Mouse (Mus musculus) induced T-regulatory cell, adult 2 months (primary cell): ENCODE data around the gene Dock6.

Source experiments
- DNase-seq: peaks from one replicate; pipeline ENCODE4 v3.0.0-alpha.2; 2012; ENCODE audit warnings: low read depth

The Dock6 gene

DNA sequence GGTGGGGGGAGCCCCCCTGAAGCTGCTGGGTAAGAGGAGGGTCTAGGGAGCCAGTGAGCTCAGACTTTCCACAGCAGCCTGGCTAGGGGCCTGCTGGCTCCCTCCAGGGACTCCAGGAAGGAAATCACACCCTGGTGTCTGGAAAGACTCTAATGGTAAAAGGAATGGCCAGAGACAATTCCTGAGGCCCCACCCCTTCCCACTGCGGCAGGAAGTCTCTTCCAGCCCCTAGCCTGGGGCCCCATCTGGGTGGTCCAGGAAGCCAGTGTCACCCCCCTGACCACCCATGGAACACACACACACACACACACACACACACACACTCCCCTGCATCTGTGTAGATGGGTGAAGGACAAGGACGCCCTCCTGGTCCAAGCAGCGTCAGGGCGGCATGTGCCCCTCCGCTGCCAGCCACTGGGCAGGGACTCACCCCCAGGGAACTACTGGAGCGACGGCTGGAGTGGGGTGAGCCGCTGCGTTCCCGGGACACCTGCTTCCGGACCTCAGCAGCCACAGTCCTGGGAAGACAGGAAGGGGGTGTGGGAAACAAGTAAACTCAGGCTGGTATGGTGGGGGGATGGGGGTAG is 5.6 kb downstream of the Dock6 start:
- DNase-seq = no peak

DNA sequence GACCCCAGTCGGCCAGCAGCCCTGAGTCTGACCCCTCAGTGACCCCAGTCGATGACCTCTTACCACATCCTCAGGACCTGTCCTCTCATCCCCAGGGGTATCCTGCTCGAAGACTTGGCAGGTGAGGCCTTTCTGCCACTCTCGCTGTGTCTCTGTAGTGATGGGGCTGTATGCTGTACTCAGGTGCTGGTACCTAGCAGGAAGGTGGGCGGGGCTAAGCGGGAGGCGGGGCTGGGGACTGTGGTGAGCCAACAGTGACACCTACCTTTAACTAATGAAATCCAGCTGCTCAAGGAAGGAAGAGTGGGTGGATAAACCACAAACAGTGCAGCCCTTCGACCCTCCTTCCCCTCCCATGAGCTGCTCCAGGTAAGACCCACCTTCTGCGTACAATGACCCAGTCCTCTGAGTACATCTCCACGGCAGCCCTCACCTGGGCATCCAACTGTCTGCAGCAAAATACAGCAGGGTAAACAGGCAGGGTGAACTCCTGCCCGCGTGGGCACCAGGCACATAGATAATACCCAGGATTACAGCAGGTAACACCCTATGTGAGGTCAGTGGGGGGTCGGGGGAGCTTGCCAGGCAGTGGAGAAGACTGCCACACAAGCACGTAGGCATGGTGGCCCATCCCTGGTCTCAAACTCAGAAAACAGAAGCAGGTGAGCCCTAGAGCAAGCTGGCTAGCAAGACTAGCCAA is 6.9 kb downstream of the Dock6 start:
- peak; percentile 46 for DNase-seq

DNA sequence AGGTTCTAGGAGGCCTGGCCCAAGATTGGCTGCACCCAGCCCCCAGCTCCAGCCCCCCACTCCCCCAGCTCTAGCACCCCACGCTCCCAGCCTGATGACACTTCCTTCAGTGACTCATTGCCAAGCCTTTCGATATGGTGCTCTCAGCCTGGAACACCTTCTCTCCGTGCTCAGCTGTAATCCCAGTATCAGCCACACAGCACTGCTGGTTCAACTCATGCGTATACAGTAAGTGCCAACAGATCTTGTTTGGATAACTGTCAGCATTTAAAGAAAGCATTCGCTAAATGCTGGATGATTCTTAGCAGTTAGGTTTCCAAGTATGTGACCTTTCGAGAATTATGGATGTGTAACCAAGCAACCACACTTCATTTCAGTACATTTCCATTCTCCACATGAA is 9.3 kb downstream of the Dock6 start:
- no peak for DNase-seq

DNA sequence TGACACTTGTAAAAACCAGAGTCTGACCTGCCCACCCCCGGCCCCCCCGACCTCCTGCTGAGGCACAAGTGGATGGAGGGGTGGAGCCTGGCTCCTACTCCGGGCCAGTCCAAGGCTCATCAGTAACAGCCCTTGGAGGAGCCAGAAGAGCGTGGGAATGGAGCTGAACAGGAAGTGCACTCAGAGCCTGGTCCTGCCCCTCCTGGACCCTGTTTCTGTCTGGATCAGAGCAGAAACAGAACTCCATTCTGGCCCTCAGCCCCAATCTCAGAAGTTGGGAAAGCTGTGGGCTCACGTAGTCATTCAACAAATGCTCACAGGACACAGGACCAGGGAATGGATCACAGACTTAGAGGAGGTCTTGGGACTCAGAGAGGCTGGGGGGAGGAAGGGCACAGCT is 10.0 kb downstream of the Dock6 start:
- DNase-seq = no peak

DNA sequence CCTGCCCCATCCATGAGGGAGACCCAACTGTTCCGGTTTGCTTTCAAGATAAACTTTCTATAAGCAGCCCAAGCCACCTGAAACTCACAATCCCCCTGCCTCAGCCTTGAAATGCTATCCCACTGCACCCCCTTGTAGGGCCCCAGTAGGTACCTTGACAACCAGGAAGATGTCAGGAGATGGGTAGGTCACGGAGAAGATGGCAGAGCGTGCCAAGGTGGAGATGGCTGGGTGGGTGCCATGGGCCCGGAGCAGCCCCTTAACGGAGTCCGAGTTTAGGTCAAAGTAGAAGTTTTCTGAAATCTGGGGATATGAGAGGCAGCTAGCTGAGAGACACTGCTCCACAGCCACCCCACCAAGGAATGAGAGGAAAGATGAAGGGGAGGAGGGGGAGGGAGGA is 11.1 kb downstream of the Dock6 start:
- no peak for DNase-seq

DNA sequence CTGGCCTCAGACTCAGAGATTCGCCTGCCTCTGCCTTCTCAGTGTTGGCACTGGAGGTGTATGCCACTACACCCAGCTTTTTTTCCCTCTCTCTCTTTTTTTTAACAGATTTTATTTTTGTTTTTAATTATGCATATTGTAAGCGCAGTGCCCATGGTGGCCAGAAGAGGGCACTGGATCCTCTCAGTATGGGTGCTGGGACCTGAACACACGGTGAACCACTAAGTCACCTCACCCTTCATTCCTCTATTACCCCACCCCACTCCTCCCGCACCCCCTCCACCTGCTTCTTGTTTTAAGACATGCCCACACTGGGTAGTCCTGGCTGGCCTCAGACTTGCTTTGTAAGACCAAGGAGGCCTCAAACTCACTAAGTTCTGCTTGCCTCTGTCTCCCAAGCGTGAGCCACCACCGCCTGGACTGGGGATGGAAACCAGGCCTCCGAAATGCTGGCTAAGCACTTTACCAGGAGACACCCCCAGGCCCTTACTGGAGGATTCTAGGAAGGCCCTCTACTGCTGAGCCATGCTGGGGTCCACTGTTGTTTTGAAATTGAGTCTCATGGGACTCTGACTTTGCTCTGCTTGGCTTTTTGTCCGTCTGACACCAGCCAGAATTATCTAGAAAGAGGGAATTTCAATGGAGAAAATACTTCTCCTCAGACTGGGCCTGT is 12.2 kb downstream of the Dock6 start:
- DNase-seq = peak; percentile 66

DNA sequence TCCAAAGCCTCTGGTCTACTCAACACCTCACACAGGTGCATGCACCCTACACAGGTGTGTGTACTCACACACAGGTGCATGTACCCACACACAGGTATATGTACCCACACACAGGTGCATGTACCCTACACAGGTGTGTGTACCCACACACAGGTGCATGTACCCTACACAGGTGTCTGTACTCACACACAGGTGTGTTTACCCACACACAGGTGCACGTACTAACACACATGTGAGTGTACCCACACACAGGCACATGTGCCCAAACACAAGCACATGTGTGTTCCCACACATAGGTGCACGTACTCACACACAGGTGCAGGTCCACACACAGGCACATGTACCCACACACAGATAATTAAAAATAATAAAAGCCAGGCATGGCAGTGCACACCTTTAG is 14.7 kb downstream of the Dock6 start:
- no peak for DNase-seq

DNA sequence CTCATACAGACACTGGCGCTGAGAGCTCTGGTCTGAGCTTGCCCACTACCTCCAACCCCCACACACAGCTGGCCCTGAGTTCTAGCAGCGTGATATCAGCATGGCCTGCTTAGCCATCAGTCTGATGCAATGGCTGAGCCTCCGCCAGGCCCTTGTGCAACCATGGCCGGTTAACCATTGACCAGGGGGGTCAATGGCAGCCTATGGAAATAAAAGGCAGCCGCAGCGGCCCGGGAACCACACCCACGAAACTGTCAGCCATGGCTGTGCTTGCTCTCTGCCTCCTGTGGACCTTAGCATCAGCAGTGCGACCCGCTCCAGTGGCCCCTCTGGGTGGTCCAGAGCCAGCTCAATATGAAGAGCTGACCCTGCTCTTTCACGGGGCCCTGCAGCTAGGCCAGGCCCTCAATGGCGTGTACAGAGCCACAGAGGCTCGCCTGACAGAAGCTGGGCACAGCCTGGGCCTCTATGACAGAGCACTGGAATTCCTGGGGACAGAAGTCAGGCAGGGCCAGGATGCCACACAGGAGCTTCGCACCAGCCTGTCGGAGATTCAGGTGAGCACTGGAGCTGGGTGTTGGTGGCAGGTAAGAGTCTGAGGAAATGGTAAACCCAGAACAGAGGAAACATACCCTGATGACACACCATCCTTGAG is 17.1 kb downstream of the Dock6 start, which contains the start of gene Angptl8:
Gene Angptl8 (plus strand): TSS at position 253 of the 655 bp plus-strand sequence.
- no peak for DNase-seq

DNA sequence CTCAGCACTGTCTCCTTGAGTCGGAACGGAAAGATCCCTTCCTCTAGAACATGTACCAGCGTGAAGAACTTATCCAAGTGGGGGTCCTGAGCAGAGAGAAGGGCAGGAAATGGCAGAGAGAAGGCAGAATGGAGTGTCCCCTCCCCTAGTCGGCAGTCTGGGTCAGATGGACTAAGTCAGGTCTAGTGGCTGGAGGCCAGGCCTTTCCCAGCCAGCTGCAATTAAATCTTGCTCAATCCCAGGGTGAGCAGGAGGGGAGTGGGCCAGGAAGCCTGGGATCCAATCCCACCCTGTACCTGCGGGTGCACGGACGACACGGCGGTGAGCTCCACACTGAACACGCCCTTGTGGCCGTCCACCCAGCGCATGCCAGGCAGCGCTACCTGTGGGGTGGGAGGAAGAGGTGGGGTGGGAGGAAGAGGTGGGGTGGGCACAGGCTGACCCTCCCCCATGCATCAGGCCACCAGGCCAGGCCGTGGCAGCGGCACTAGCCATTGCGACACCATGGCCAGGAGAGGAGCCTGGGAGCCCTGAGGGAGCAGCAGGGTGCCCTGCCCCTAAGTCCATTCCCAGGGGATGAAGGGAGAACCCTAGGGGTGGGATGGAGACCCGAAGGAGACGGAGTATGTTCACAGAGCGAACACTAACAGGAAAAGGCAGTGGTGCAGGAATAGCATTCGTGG is 20.7 kb downstream of the Dock6 start:
- DNase-seq = no peak

DNA sequence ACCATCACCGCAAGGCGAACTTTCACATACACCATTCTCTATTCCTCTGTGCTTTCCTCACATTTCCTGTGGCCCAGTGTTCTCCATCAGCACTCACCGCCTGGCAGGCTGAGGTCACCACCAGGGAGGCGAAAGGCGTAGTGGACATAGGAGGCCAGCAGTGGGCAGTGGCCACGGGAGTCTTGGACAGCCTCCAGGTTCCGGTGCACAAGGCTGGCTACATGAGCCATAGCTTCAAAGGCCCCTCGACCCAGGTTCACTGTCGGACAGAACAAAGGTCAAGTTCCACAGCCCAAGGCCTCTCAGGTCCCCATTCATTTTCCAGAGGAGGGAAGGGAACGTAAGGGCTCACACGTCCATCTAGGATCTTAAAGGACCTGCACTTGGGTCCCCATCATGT is 21.5 kb downstream of the Dock6 start:
- DNase-seq = no peak

DNA sequence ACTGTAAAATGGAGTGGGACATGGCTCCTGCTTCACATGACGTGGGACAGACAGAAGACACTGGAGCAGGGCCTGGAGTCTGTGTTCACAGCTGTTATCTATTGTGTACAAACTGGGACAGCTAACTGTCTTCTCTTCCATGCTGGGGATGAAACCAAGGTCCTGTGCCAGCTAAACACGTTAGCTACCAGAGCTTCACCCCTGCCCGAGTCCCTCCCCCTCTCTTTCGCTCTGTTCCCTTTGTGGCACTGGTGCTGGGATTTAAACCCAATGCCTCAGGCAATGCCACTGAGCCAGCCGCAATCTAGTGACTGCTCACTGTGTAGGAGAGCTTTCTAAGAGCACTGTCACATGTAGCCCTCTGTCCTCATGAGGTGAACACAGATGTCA is 22.0 kb downstream of the Dock6 start:
- DNase-seq = no peak

DNA sequence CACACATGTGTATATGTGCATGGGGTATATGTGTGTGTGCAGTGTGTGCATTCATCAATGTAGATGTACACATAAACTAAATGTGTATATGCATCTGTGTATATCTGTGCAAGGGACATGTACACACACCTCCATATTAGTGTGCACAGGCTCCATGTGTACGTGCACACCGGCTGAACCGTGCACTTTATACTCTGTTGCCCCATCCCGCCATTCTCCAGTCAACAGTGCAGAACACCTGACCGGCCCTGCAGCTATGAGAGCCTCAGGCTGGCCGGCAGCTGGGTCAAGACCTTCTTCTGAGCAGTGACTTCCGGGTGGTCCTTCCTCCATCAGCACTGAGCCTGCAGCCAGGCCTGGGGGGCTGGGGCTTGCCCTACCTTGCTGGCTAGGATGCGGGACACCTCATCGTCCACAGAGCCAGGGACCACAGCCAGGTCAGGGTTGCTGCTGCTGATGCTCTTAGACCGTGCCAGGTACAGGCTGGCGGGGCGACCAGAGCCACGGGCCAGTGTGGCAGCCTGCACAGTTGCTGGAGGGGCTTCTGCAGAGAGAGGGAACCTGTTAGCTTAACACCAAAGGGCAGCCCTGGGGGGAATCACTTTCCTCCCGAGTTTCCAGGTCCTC is 22.5 kb downstream of the Dock6 start:
- DNase-seq = no peak

DNA sequence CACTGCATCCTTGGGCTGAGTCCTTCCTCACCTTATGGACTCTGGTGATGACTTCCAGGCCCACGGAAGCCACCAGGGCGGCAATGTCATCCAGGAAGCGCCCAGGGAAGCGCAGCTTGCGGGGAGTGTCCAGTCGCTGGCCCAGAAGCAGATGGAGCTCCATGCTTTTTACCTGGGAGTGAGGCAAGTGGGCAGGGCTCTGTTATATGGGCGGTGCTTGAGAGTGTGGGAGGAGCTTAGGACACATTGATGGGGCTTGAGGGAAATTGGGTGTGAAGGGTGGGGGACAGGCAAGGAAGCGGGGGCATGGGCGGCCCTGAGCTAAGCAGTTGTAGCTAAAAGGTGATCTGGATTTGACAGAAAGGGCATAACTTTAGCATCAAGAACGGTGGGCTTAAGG is 28.1 kb downstream of the Dock6 start:
- no peak for DNase-seq

DNA sequence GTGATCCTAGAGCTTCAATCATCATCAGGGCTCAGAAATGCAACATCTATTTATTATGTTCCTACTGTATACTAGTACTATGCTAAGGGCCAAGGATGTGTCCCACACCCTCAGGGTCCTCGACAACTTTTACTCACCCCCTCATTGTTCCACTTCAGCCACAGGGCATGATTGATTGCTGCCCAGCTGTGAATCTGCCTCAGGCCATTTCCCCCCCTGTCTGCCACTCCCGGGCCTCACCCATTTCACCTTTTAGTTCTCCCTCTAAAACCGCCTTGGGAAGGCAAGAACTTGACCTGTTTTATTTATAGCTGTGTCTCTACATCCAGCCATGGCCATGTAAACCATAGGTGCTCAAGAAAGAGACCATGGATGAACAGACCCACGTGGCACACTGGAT is 28.5 kb downstream of the Dock6 start:
- no peak for DNase-seq

DNA sequence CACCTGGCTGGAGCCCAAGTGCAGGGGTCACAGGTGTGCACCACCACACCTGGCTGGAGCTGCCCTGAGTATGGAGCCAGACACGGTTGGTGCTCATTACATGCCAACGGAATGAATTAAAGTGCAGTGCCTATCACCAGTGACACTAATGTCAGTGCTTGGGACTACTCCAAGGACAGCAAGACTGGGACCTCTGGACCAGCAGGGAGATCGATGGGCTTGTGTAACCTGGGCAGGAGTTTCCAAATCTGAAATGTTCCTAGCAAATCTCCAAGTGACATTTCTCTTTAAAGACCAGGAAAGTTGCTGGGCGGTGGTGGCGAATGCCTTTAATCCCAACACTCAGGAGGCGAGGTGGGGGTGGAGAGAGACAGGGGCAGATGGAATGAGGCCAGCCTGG is 29.7 kb downstream of the Dock6 start:
- no peak for DNase-seq

DNA sequence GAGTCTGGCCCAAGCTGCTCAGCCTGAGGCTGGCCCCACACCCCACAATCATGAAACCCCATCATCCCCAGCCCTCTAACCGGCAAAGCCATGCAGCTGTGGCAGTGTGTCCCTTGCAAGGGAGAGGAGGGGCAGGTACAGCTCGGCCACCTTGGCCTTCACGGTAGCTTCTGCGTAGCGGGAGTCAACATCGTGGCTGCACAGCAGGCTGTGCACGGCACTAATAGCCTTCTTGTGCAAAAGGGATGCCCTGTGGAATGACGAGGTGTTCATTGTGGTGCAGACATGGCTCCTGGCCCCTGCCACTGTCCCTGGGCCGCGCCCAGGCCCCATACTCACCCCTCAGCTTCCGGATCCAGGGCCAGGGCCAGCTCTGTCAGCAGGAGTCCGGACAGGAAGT is 32.3 kb downstream of the Dock6 start:
- DNase-seq = no peak

DNA sequence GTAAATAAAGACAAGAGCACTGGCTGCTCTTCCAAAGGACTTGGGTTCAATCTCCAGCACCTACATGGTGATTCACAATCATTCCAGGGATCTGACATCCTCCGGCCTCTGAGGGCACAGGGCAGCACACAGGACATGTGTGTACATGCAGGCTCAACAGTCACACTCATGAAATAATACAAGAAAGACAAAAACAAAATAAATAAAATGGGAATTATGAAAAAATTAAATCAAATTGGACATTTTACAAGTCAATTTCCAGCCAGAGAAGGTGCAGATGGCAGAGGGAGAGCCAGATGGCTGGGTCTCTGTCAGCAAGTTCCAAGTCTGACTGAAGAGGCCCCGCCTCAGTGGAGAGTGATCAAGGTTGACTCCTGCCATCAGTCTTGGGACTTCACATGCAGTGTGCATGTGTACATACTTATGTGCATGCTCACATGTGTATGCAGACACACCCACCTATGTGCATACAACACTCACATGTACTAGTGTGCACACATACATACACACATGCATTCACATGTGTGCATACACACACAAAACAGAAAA is 33.2 kb downstream of the Dock6 start:
- DNase-seq = no peak

DNA sequence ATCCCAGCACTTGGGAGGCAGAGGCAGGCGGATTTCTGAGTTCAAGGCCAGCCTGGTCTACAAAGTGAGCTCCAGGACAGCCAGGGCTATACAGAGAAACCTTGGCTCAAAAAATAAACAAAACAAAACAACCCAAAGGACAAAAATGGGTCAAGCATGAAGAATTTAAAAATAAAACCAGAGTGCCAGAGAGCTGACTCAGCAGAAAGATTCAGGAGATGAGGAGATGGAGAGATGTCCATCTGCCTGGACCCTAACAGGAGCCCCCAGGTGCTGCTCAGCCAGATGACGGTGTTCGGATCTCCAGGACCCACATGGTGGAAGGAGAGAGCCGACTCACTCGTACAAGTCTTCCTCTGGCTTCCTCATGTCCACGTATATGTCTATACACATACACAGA is 33.9 kb downstream of the Dock6 start:
- no peak for DNase-seq

DNA sequence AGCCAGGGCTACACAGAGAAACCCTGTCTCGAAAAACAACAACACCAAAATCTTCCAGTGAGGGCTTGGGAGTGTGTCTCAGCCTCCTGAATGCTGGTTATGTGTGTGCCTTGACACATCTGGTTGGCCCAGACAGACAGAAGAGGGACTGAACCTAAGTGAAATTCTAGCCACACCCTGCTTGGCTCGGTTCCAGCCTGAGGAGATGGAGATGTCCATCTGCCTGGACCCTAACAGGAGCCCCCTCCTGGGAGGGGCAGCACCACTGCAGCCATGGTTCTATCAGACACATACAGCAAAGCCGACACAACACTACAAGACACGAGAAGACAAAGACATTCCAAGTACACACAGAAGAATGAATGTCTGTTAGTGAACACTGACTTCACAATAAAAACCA is 34.3 kb downstream of the Dock6 start:
- no peak for DNase-seq

DNA sequence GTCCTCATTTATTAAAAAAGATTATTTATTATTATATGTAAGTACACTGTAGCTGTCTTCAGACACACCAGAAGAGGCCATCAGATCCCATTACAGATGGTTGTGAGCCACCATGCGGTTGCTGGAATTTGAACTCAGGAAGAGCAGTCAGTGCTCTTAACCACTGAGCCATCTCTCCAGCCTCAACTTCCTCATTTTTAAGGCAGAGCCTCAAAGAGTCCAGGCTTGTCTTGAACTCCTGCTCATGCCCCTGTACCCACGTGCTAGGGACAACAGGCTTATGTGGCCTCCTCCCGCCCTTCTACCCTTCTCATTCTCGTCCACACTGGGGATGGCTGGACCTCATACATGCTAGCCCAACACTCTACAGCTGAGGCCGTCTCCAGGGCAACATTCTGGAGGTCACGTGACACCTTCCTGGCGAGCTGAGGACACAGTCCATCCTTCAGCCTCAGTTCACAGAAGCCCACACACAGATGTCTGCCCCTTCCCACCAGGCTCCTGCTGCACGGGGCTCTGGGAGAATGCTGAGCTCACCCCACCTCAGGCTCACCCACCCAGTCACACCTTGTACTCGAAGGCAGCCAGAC is 35.6 kb downstream of the Dock6 start:
- DNase-seq = no peak

DNA sequence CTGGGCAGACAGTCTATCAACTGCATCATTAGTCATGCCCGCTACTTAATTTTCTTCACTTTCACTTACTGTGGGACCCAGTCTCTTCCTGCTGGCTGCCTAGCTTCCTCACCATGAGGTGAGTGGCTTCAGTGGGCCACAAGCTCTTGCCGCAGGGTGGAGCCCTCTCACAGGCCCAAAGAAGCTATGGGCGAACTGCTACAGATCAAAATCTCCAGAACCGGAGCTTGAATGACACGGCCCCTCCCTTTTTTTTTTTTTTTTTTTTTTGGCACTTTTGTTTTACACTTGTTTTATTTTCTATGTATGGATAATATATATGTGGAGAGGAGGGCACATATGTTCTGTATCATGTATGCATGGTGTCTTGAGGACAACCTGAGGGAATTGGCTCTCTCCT is 41.3 kb downstream of the Dock6 start:
- DNase-seq = no peak
